Mouse (Mus musculus): ENCODE data around the gene Ptpn1.

DNA sequence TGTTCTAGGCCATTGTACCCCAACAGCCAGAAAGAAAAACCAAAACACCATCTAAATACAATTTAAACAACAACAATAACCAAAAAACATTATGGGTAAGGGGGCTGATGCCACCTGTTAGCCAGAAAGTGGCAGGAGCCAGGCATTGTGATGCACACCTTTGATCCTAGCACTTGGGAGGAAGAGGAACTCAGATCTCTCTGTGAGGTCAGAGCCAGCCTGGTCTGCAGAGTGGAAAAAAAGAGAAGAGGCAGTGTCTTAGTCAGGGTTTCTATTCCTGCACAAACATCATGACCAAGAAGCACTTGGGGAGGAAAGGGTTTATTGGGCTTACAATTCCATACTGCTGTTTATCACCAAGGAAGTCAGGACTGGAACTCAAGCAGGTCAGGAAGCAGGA, 25.1 kb upstream of the Ptpn1 start:
- TF ChIP-seq CTCF (IDR thresholded peaks at IDR 0.05; ENCODE audit: low read depth, low read length) (no peak), TAL1 (conservative IDR thresholded peaks at IDR 0.05; ENCODE audit: low read depth, low read length) (no peak), POLR2AphosphoS5 (IDR thresholded peaks at IDR 0.05; ENCODE audit: insufficient replicate concordance, low read depth, low read length) (no peak)

Data from G1E (cell line).